Mouse (Mus musculus): Measurements from ENCODE around the gene Olfr1289. TPM values are rescaled to one million over a fixed set of nuclear protein-coding genes. Genes with fewer than 3 reads are reported as not detected.

Gene Olfr1289
- polyA plus RNA-seq (2012; rRNA removed), result not detected in 2 replicates
- polyA plus RNA-seq (2014; fragmentation: Nextera tagmentation; extraction: Ambion mirVana), result not detected in 2 replicates

DNA sequence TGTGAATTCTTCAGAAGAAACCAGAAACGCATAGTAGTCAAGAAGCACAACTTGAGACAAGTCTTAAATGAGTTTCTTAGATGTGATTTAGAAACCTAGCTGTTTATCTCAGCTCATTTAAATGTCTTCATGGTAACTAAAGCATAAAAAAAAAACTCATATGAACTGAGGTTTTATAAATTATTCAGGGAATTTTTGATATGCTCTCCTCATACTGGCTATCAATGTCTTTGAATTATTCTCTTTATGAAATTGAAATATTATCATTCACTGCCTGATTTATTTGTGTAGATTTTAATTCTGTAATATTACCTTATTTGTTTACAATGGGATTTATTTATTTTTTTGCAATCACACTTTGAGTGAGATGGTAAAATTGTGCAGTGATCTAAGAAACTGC lies at the start of gene Olfr1289:
Gene Olfr1289 (plus strand): TSS at position 301 of the 400 bp plus-strand sequence.
- DNase-seq (ENCODE audit: low spot score) (no peak), ATAC-seq (ENCODE audit: low FRiP score, low read depth) (no peak)
- Histone ChIP-seq H3K9me3 (ENCODE audit: control insufficient read depth, low read length) (no peaks in the 10 kb centered on the region), H3K9ac (ENCODE audit: low read depth, low read length, severe bottlenecking) (no peak within 1 kb of the TSS), H3K27me3 (ENCODE audit: control insufficient read depth, insufficient read depth, low read length) (no peaks in the 10 kb centered on the region), H3K36me3 (ENCODE audit: control insufficient read depth, insufficient read depth, low read length) (no peaks in the 10 kb centered on the region), H3K4me2 (replicated peaks; ENCODE audit: low read depth, low read length, severe bottlenecking) (no peak within 1 kb of the TSS), H3K4me1 (ENCODE audit: control insufficient read depth, insufficient read depth, low read length) (no peaks in the 10 kb centered on the region), H3K4me3 (replicated peaks; ENCODE audit: low read length) (no peak within 1 kb of the TSS), H3K27ac (replicated peaks; ENCODE audit: low read depth, low read length) (no peak within 1 kb of the TSS)
- 83% methylated on average over 1 of the region's 1 CpGs for WGBS
- TF ChIP-seq POLR2A (IDR thresholded peaks at IDR 0.05; ENCODE audit: borderline replicate concordance, extremely low read depth, insufficient read depth, insufficient read length), result no peak

DNA sequence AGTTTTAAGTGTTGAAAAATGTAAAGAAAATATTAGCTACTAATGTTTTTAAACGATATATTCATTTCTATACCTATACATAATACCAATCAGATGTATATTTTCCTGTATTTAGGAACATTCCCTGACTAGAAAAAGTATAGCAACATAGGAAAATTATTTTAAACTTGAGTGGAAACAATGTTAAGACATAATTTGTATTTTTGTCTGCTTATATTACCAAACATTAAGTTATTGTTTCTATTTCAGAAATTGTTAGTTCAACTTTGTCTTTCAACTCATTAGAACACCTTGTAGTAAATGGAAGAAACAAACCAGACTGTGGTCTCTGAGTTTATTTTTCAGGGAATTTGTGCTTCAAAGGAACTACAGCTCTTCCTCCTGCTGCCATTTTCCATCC lies 31.8 kb upstream of the Olfr1289 start, which contains the start of gene Olfr1287:
Gene Olfr1287 (plus strand): TSS at position 301 of the 400 bp plus-strand sequence.
- ATAC-seq (ENCODE audit: low FRiP score, low read depth) (no peak), DNase-seq (ENCODE audit: low spot score) (no peak)
- no peak for TF ChIP-seq POLR2A (IDR thresholded peaks at IDR 0.05; ENCODE audit: borderline replicate concordance, extremely low read depth, insufficient read depth, insufficient read length)
- WGBS, result 67% methylated on average over 1 of the region's 1 CpGs
- H3K4me3 ChIP-seq (replicated peaks; ENCODE audit: low read length), result no peak within 1 kb of the TSS
- H3K27ac ChIP-seq (replicated peaks; ENCODE audit: low read depth, low read length), result no peak within 1 kb of the TSS
- H3K4me2 ChIP-seq (replicated peaks; ENCODE audit: low read depth, low read length, severe bottlenecking), result no peak within 1 kb of the TSS
- no peaks in the 10 kb centered on the region for H3K27me3 ChIP-seq (ENCODE audit: control insufficient read depth, insufficient read depth, low read length)
- no peaks in the 10 kb centered on the region for H3K9me3 ChIP-seq (ENCODE audit: control insufficient read depth, low read length)
- H3K36me3 ChIP-seq (ENCODE audit: control insufficient read depth, insufficient read depth, low read length), result no peaks in the 10 kb centered on the region
- no peaks in the 10 kb centered on the region for H3K4me1 ChIP-seq (ENCODE audit: control insufficient read depth, insufficient read depth, low read length)
- H3K9ac ChIP-seq (ENCODE audit: low read depth, low read length, severe bottlenecking), result no peak within 1 kb of the TSS

DNA sequence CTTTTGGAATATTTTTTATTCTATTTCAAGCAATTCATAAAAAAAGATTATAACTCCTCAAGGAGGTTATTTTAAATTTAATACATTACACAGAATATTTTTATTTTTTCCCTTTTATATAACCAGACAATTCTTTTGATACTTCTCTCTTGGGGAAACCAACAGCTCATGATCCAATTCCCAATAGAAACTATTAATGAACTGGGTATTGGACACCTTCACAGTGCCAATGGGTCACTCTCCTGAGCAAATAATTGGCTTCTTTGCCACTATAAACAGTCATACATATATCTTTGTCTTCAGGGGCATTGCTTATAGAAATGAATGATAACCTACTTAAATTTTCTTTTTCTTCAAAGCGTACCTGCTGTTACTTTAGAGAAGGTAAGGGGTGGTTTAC lies 6.8 kb upstream of the Olfr1289 start, which contains the start of gene Olfr1288:
Gene Olfr1288 (plus strand): TSS at position 301 of the 400 bp plus-strand sequence.
- no peak for DNase-seq (ENCODE audit: low spot score)
- H3K9ac ChIP-seq (ENCODE audit: low read depth, low read length, severe bottlenecking), result no peak within 1 kb of the TSS
- no peaks in the 10 kb centered on the region for H3K27me3 ChIP-seq (ENCODE audit: control insufficient read depth, insufficient read depth, low read length)
- 90% methylated on average over 1 of the region's 1 CpGs for WGBS
- H3K4me1 ChIP-seq (ENCODE audit: control insufficient read depth, insufficient read depth, low read length), result no peaks in the 10 kb centered on the region
- no peak for TF ChIP-seq POLR2A (IDR thresholded peaks at IDR 0.05; ENCODE audit: borderline replicate concordance, extremely low read depth, insufficient read depth, insufficient read length)
- no peak within 1 kb of the TSS for H3K27ac ChIP-seq (replicated peaks; ENCODE audit: low read depth, low read length)
- no peak within 1 kb of the TSS for H3K4me3 ChIP-seq (replicated peaks; ENCODE audit: low read length)
- H3K36me3 ChIP-seq (ENCODE audit: control insufficient read depth, insufficient read depth, low read length), result no peaks in the 10 kb centered on the region
- no peaks in the 10 kb centered on the region for H3K9me3 ChIP-seq (ENCODE audit: control insufficient read depth, low read length)
- ATAC-seq (ENCODE audit: low FRiP score, low read depth), result no peak
- H3K4me2 ChIP-seq (replicated peaks; ENCODE audit: low read depth, low read length, severe bottlenecking), result no peak within 1 kb of the TSS

DNA sequence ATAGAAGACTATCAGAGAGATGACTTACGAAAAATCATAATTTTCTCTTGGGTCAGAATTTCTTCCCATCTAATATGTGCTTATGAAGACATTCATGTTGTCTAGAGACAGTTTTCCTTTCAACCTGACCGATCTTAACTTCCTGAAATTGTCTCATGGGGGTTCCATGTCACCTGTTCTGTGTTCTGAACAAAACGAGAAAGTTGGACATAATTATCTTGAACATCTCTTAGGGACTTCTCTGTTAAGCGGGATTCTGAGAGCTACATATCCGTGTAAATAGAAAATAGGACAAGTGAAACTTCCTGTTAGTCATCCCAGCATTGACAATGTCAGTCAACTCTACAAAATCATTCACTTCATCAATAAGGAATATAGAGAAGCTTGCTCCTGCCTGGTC lies 13.1 kb downstream of the Olfr1289 start, which contains the start of gene Olfr1290:
Gene Olfr1290 (minus strand): TSS at position 101 of the 400 bp plus-strand sequence.
- H3K36me3 ChIP-seq (ENCODE audit: control insufficient read depth, insufficient read depth, low read length), result no peaks in the 10 kb centered on the region
- no peak for TF ChIP-seq POLR2A (IDR thresholded peaks at IDR 0.05; ENCODE audit: borderline replicate concordance, extremely low read depth, insufficient read depth, insufficient read length)
- no peaks in the 10 kb centered on the region for H3K27me3 ChIP-seq (ENCODE audit: control insufficient read depth, insufficient read depth, low read length)
- H3K9me3 ChIP-seq (ENCODE audit: control insufficient read depth, low read length), result no peaks in the 10 kb centered on the region
- 80% methylated on average over 5 of the region's 5 CpGs for WGBS
- ATAC-seq (ENCODE audit: low FRiP score, low read depth) (no peak), DNase-seq (ENCODE audit: low spot score) (no peak)
- no peak within 1 kb of the TSS for H3K27ac ChIP-seq (replicated peaks; ENCODE audit: low read depth, low read length)
- H3K4me3 ChIP-seq (replicated peaks; ENCODE audit: low read length), result no peak within 1 kb of the TSS
- H3K4me1 ChIP-seq (ENCODE audit: control insufficient read depth, insufficient read depth, low read length), result no peaks in the 10 kb centered on the region
- H3K9ac ChIP-seq (ENCODE audit: low read depth, low read length, severe bottlenecking), result no peak within 1 kb of the TSS
- no peak within 1 kb of the TSS for H3K4me2 ChIP-seq (replicated peaks; ENCODE audit: low read depth, low read length, severe bottlenecking)

DNA sequence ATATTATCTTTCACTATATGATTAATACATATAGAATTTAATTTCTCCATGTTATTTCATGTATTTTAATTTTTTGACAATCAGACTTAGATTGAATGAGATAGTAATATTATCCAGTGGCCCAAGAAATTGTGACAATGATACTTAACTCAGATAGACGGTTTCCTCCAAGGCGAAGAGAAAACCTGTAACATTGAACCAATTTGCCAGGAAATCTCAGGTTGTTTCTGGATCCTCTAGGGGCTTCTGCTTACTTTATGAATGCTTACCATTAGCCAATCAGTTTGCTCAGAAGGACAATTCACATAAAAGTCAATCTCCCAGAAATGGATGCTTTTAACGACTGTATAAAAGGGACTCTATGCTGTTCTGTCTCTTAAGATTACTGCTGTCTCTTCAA lies 16.3 kb downstream of the Olfr1289 start, which contains the start of gene Olfr1291-ps1:
Gene Olfr1291-ps1 (plus strand): TSS at position 301 of the 400 bp plus-strand sequence.
- no peak for TF ChIP-seq POLR2A (IDR thresholded peaks at IDR 0.05; ENCODE audit: borderline replicate concordance, extremely low read depth, insufficient read depth, insufficient read length)
- DNase-seq (ENCODE audit: low spot score) (no peak), ATAC-seq (ENCODE audit: low FRiP score, low read depth) (no peak)
- Histone ChIP-seq H3K9ac (ENCODE audit: low read depth, low read length, severe bottlenecking) (no peak within 1 kb of the TSS), H3K4me1 (ENCODE audit: control insufficient read depth, insufficient read depth, low read length) (no peaks in the 10 kb centered on the region), H3K4me3 (replicated peaks; ENCODE audit: low read length) (no peak within 1 kb of the TSS), H3K4me2 (replicated peaks; ENCODE audit: low read depth, low read length, severe bottlenecking) (no peak within 1 kb of the TSS), H3K9me3 (ENCODE audit: control insufficient read depth, low read length) (no peaks in the 10 kb centered on the region), H3K36me3 (ENCODE audit: control insufficient read depth, insufficient read depth, low read length) (no peaks in the 10 kb centered on the region), H3K27ac (replicated peaks; ENCODE audit: low read depth, low read length) (no peak within 1 kb of the TSS), H3K27me3 (ENCODE audit: control insufficient read depth, insufficient read depth, low read length) (no peaks in the 10 kb centered on the region)
- 88% methylated on average over 3 of the region's 3 CpGs for WGBS
